Mouse (Mus musculus) liver, postnatal 0 days (tissue): ENCODE data around the gene Atp5g1.

Source experiments
- CTCF ChIP-seq: sonication (generic); IDR thresholded peaks from 2 replicates; pipeline ENCODE4 v1.5.1; 2016; ENCODE audit warnings: antibody characterized with exemption, low read depth
- EP300 ChIP-seq: IDR thresholded peaks from 2 replicates; pipeline ENCODE4 v1.6.1; 2016; ENCODE audit warnings: antibody characterized with exemption, low read depth, mild to moderate bottlenecking

DNA sequence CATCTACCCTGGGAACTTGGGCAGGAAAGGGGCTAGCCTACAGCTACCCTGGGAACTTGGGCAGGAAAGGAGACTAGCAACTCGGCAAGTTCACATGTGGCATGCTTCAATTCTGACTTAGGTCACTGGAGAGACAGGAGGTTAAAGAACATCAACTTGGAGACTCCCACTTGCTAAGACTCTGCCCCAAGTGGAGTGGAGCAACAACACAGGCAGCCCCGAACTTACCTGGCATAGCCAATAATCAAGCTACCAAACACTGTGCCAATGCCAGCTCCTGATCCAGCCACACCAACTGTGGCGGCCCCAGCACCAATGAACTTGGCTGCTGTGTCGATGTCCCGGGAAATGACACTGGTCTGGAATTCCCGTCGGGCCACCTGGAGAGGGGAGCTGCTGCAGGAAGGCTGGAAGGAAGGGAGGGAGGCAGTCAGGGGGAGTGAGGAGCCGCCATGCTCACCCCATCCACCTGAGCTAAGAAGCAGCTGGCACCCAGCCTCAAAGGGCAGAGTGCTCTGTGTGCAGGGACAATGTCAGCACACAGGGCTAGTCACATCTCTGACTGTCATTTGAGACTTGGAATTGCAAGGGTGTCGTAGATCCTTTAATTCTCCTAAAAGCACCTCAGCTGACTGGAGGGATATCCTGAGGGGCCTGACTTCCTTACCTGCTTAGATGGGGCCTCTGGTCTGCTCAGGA, 2.0 kb downstream of the Atp5g1 start:
- no peak for TF ChIP-seq CTCF
- no peak for TF ChIP-seq EP300
